Mouse (Mus musculus) neural tube, embryonic 14.5 days (tissue): ENCODE measurements at regions not wholly inside any gene's neighbourhood (a gene's known extent, or its start where the extent isn't known, plus 50 kb on each side); places are given as distances from the start of the nearest gene placed in this dataset.

ENCODE experiments used
- ATAC-seq: fragments of 200-750 bp; cut with Nextera tagmentation; 2 replicates; pipeline ENCODE4 v1.8.0; 2017; ENCODE audit warnings: low read depth, mild to moderate bottlenecking, moderate TSS enrichment, moderate library complexity
- H3K27ac ChIP-seq: fragments of 300-500 bp; sonication (generic); 2 replicates; pipeline ENCODE4 v1.5.1; 2014; ENCODE audit warnings: low read depth, mild to moderate bottlenecking, control low read depth, low read length, moderate library complexity, mixed read lengths
- H3K27me3 ChIP-seq: fragments of 300-500 bp; sonication (generic); 2 replicates; pipeline ENCODE4 v1.6.1; 2014; ENCODE audit warnings: low read length; ENCODE audit not compliant: control insufficient read depth, insufficient read depth
- H3K36me3 ChIP-seq: fragments of 300-500 bp; sonication (generic); 2 replicates; pipeline ENCODE4 v1.6.1; 2014; ENCODE audit warnings: low read length, mixed read lengths; ENCODE audit not compliant: control insufficient read depth, insufficient read depth
- H3K4me1 ChIP-seq: fragments of 300-500 bp; sonication (generic); 2 replicates; pipeline ENCODE4 v1.6.1; 2014; ENCODE audit warnings: low read length; ENCODE audit not compliant: control insufficient read depth, insufficient read depth
- H3K4me2 ChIP-seq: fragments of 300-500 bp; sonication (generic); 2 replicates; pipeline ENCODE4 v1.6.1; 2014; ENCODE audit warnings: mild to moderate bottlenecking, low read depth, low read length, control low read depth
- H3K4me3 ChIP-seq: fragments of 300-500 bp; sonication (generic); 2 replicates; pipeline ENCODE4 v1.5.1; 2014; ENCODE audit warnings: low read depth, low read length, control low read depth, mixed read lengths
- H3K9ac ChIP-seq: fragments of 300-500 bp; sonication (generic); replicated peaks from 2 replicates; pipeline ENCODE4 v1.6.1; 2014; ENCODE audit warnings: low read depth, mild to moderate bottlenecking, control low read depth, low read length, mixed read lengths
- H3K9me3 ChIP-seq: fragments of 300-500 bp; sonication (generic); 2 replicates; pipeline ENCODE4 v1.6.1; 2016; ENCODE audit warnings: low read length; ENCODE audit not compliant: control insufficient read depth
- WGBS: fragments of 180-500 bp; shearing (Covaris S2); extraction: QIAGEN DNeasy Blood & Tissue Kit; methylation state at CpG from one replicate; pipeline ENCODE4 v1.1.7; 2014; 5-methylcytosine and 5-hydroxymethylcytosine counted together

- no peak overlapping the region for H3K4me2 ChIP-seq
- WGBS: 64% methylated on average over 17 of the region's 17 CpGs
- H3K27ac ChIP-seq: no peak overlapping the region
- no peak overlapping the region for H3K4me3 ChIP-seq
- no peak for ATAC-seq
- H3K9me3 ChIP-seq: no peaks in the 10 kb centered on the region
- no peaks in the 10 kb centered on the region for H3K27me3 ChIP-seq
- peaks cover 8% of the 10 kb centered on the region for H3K4me1 ChIP-seq
- no peak overlapping the region for H3K9ac ChIP-seq
- no peaks in the 10 kb centered on the region for H3K36me3 ChIP-seq
Measured at GRCm38 (mm10) chr2:28336349-28337309, 110.0 kb upstream of the Ppp1r26 start.

GRCm38 (mm10) chr2:28337561-28337960, 109.0 kb upstream of the Ppp1r26 start:
- no peak overlapping the region for H3K9ac ChIP-seq
- no peaks in the 10 kb centered on the region for H3K9me3 ChIP-seq
- H3K4me2 ChIP-seq: no peak overlapping the region
- H3K4me1 ChIP-seq: peaks cover 8% of the 10 kb centered on the region
- no peaks in the 10 kb centered on the region for H3K36me3 ChIP-seq
- H3K4me3 ChIP-seq: no peak overlapping the region
- H3K27me3 ChIP-seq: no peaks in the 10 kb centered on the region
- ATAC-seq: no peak
- no peak overlapping the region for H3K27ac ChIP-seq
- 87% methylated on average over 5 of the region's 5 CpGs for WGBS

GRCm38 (mm10) chr2:28341304-28341703, 105.3 kb upstream of the Ppp1r26 start:
- Histone ChIP-seq H3K27me3 (no peaks in the 10 kb centered on the region), H3K36me3 (no peaks in the 10 kb centered on the region), H3K4me2 (no peak overlapping the region), H3K9ac (no peak overlapping the region), H3K4me1 (no peaks in the 10 kb centered on the region), H3K9me3 (no peaks in the 10 kb centered on the region), H3K27ac (no peak overlapping the region), H3K4me3 (no peak overlapping the region)
- WGBS: 92% methylated on average over 2 of the region's 2 CpGs
- no peak for ATAC-seq

- ATAC-seq: no peak
- no peaks in the 10 kb centered on the region for H3K27me3 ChIP-seq
- no peaks in the 10 kb centered on the region for H3K36me3 ChIP-seq
- H3K9me3 ChIP-seq: no peaks in the 10 kb centered on the region
- H3K27ac ChIP-seq: no peak overlapping the region
- H3K4me3 ChIP-seq: no peak overlapping the region
- H3K4me1 ChIP-seq: no peaks in the 10 kb centered on the region
- H3K9ac ChIP-seq: no peak overlapping the region
- H3K4me2 ChIP-seq: no peak overlapping the region
- 63% methylated on average over 4 of the region's 4 CpGs for WGBS
Measured at GRCm38 (mm10) chr2:28348453-28348852, 98.1 kb upstream of the Ppp1r26 start.

- 85% methylated on average over 8 of the region's 8 CpGs for WGBS
- Histone ChIP-seq H3K9me3 (no peaks in the 10 kb centered on the region), H3K27me3 (no peaks in the 10 kb centered on the region), H3K4me1 (no peaks in the 10 kb centered on the region), H3K4me2 (no peak overlapping the region), H3K4me3 (no peak overlapping the region), H3K36me3 (no peaks in the 10 kb centered on the region), H3K9ac (no peak overlapping the region), H3K27ac (no peak overlapping the region)
- no peak for ATAC-seq
Measured at GRCm38 (mm10) chr2:28349911-28350310, 96.7 kb upstream of the Ppp1r26 start.

GRCm38 (mm10) chr2:28351445-28351844, 95.2 kb upstream of the Ppp1r26 start:
- WGBS: 94% methylated on average over 10 of the region's 10 CpGs
- no peaks in the 10 kb centered on the region for H3K9me3 ChIP-seq
- H3K9ac ChIP-seq: no peak overlapping the region
- H3K4me3 ChIP-seq: no peak overlapping the region
- no peaks in the 10 kb centered on the region for H3K27me3 ChIP-seq
- H3K4me1 ChIP-seq: no peaks in the 10 kb centered on the region
- no peak for ATAC-seq
- H3K27ac ChIP-seq: no peak overlapping the region
- H3K36me3 ChIP-seq: no peaks in the 10 kb centered on the region
- no peak overlapping the region for H3K4me2 ChIP-seq

GRCm38 (mm10) chr2:28352903-28353302, 93.7 kb upstream of the Ppp1r26 start:
- no peak overlapping the region for H3K27ac ChIP-seq
- no peaks in the 10 kb centered on the region for H3K4me1 ChIP-seq
- no peaks in the 10 kb centered on the region for H3K9me3 ChIP-seq
- H3K4me3 ChIP-seq: no peak overlapping the region
- WGBS: 90% methylated on average over 1 of the region's 1 CpGs
- no peak overlapping the region for H3K9ac ChIP-seq
- H3K36me3 ChIP-seq: no peaks in the 10 kb centered on the region
- no peaks in the 10 kb centered on the region for H3K27me3 ChIP-seq
- ATAC-seq: no peak
- no peak overlapping the region for H3K4me2 ChIP-seq

GRCm38 (mm10) chr2:28362199-28362598, 84.4 kb upstream of the Ppp1r26 start:
- no peaks in the 10 kb centered on the region for H3K4me1 ChIP-seq
- H3K4me2 ChIP-seq: no peak overlapping the region
- no peaks in the 10 kb centered on the region for H3K36me3 ChIP-seq
- no peak overlapping the region for H3K4me3 ChIP-seq
- H3K9ac ChIP-seq: no peak overlapping the region
- no peak overlapping the region for H3K27ac ChIP-seq
- no peaks in the 10 kb centered on the region for H3K9me3 ChIP-seq
- ATAC-seq: no peak
- WGBS: 42% methylated on average over 6 of the region's 6 CpGs
- no peaks in the 10 kb centered on the region for H3K27me3 ChIP-seq

GRCm38 (mm10) chr2:28364623-28365022, 82.0 kb upstream of the Ppp1r26 start:
- no peak overlapping the region for H3K4me3 ChIP-seq
- 57% methylated on average over 3 of the region's 3 CpGs for WGBS
- ATAC-seq: no peak

More at GRCm38 (mm10) chr2:28364623-28365022, 82.0 kb upstream of the Ppp1r26 start:
- H3K36me3 ChIP-seq: no peaks in the 10 kb centered on the region
- H3K9ac ChIP-seq: no peak overlapping the region
- no peaks in the 10 kb centered on the region for H3K27me3 ChIP-seq
- H3K27ac ChIP-seq: no peak overlapping the region
- peaks cover 4% of the 10 kb centered on the region; the same call in 1 of the 2 replicates for H3K4me1 ChIP-seq
- H3K9me3 ChIP-seq: no peaks in the 10 kb centered on the region
- no peak overlapping the region for H3K4me2 ChIP-seq
